Mouse (Mus musculus): ENCODE measurements at regions not wholly inside any gene's neighbourhood (a gene's known extent, or its start where the extent isn't known, plus 50 kb on each side); places are given as distances from the start of the nearest gene placed in this dataset.

- TF ChIP-seq CTCF (IDR thresholded peaks at IDR 0.05; ENCODE audit: control insufficient read depth, insufficient read depth, insufficient read length): no peak
- no peak for TF ChIP-seq USF1 (IDR thresholded peaks at IDR 0.05; ENCODE audit: low read depth)
- TF ChIP-seq CEBPB (IDR thresholded peaks at IDR 0.05; ENCODE audit: low read depth): no peak
- no peak for TF ChIP-seq MYOG (IDR thresholded peaks at IDR 0.05; ENCODE audit: control insufficient read depth, extremely low read depth, insufficient read length)
- no peak for TF ChIP-seq MAX (IDR thresholded peaks at IDR 0.05)
- no peak for TF ChIP-seq MYOD1 (IDR thresholded peaks at IDR 0.05; ENCODE audit: control insufficient read depth, insufficient read length, low read depth)
Measured at GRCm38 (mm10) chr2:117866946-117867345, 244.7 kb upstream of the Thbs1 start.

Data from C2C12 (cell line).